Mouse (Mus musculus) embryonic facial prominence, embryonic 10.5 days (tissue): ENCODE measurements around the gene Mrpl47. TPM values are rescaled to one million over a fixed set of nuclear protein-coding genes. Genes with fewer than 3 reads are reported as not detected.
"Not testable (repeated sequence)": the region's sequence is repeated elsewhere in the genome, so short reads cannot be mapped to it uniquely, and the experiment has no call there.

Source experiments
- DNase-seq: peaks from one replicate; pipeline ENCODE4 v3.0.0-alpha.2; 2017; ENCODE audit warnings: low spot score
- H3K27ac ChIP-seq: fragments of 300-500 bp; sonication (generic); replicated peaks from 2 replicates; pipeline ENCODE4 v1.5.1; 2016; ENCODE audit warnings: mild to moderate bottlenecking
- H3K27me3 ChIP-seq: fragments of 300-500 bp; sonication (generic); replicated peaks from 2 replicates; pipeline ENCODE4 v1.6.1; 2016; ENCODE audit warnings: low read depth, mild to moderate bottlenecking; ENCODE audit not compliant: poor library complexity, severe bottlenecking
- H3K36me3 ChIP-seq: fragments of 300-500 bp; sonication (generic); replicated peaks from 2 replicates; pipeline ENCODE4 v1.6.1; 2016; ENCODE audit warnings: mild to moderate bottlenecking, moderate library complexity
- H3K4me1 ChIP-seq: fragments of 300-500 bp; sonication (generic); 2 replicates; pipeline ENCODE4 v1.6.1; 2016
- H3K4me3 ChIP-seq: fragments of 300-500 bp; sonication (generic); 2 replicates; pipeline ENCODE4 v1.5.1; 2016; ENCODE audit warnings: mild to moderate bottlenecking, moderate library complexity
- H3K9me3 ChIP-seq: fragments of 300-500 bp; sonication (generic); 2 replicates; pipeline ENCODE4 v1.6.1; 2016; ENCODE audit warnings: mild to moderate bottlenecking
- WGBS: fragments of 180-500 bp; shearing (Covaris S2); methylation state at CpG from one replicate; pipeline ENCODE4 v1.1.7; 2016; 5-methylcytosine and 5-hydroxymethylcytosine counted together
- polyA plus RNA-seq: library from polyadenylated mRNA; unstranded; fragments of >200 nt; fragmentation: Nextera tagmentation; extraction: Ambion mirVana; gene quantifications from 2 replicates; pipeline ENCODE4 v1.2.1, GENCODE M21; 2016

The Mrpl47 gene
- 36.7 and 37.7 TPM in 2 replicates for polyA plus RNA-seq

GRCm38 (mm10) chr3:32737172-32737655 is at the start of gene Mrpl47:
Gene Mrpl47 (minus strand): TSS chr3:32737605.
- DNase-seq = no peak
- Histone ChIP-seq H3K4me3 (peak within 1 kb of the TSS; percentile 95), H3K4me1 (peaks cover 20% of the 10 kb centered on the region), H3K36me3 (peaks cover 48% of the 10 kb centered on the region), H3K27me3 (no peaks in the 10 kb centered on the region), H3K27ac (peak within 1 kb of the TSS; percentile 90), H3K9me3 (no peaks in the 10 kb centered on the region)
- WGBS = under 1% methylated on average over 31 of the region's 31 CpGs

GRCm38 (mm10) chr3:32770781-32771180 is 33.4 kb upstream of the Mrpl47 start:
- DNase-seq = no peak
- Histone ChIP-seq H3K9me3 (no peaks in the 10 kb centered on the region), H3K4me3 (no peak overlapping the region), H3K27me3 (no peaks in the 10 kb centered on the region), H3K27ac (no peak overlapping the region), H3K36me3 (no peaks in the 10 kb centered on the region), H3K4me1 (no peaks in the 10 kb centered on the region)
- 86% methylated on average over 2 of the region's 2 CpGs for WGBS

GRCm38 (mm10) chr3:32763902-32764301 is 26.5 kb upstream of the Mrpl47 start:
- H3K4me3 ChIP-seq = no peak overlapping the region
- no peaks in the 10 kb centered on the region for H3K9me3 ChIP-seq
- no peak for DNase-seq
- no peaks in the 10 kb centered on the region for H3K4me1 ChIP-seq
- no peaks in the 10 kb centered on the region for H3K27me3 ChIP-seq
- no peak overlapping the region for H3K27ac ChIP-seq
- 54% methylated on average over 7 of the region's 7 CpGs for WGBS
- no peaks in the 10 kb centered on the region for H3K36me3 ChIP-seq

GRCm38 (mm10) chr3:32762962-32763361 is 25.6 kb upstream of the Mrpl47 start:
- no peaks in the 10 kb centered on the region for H3K4me1 ChIP-seq
- H3K27me3 ChIP-seq = no peaks in the 10 kb centered on the region
- no peak overlapping the region for H3K4me3 ChIP-seq
- no peak overlapping the region for H3K27ac ChIP-seq
- 59% methylated on average over 8 of the region's 8 CpGs for WGBS
- no peak for DNase-seq
- 0 out of 2 replicates have a peak, but pooled peaks cover under 1% of the 10 kb centered on the region for H3K36me3 ChIP-seq
- no peaks in the 10 kb centered on the region for H3K9me3 ChIP-seq

GRCm38 (mm10) chr3:32759212-32759611 is 21.8 kb upstream of the Mrpl47 start:
- Histone ChIP-seq H3K4me3 (no peak overlapping the region), H3K4me1 (no peaks in the 10 kb centered on the region), H3K36me3 (peaks cover 15% of the 10 kb centered on the region), H3K27ac (no peak overlapping the region), H3K27me3 (no peaks in the 10 kb centered on the region), H3K9me3 (no peaks in the 10 kb centered on the region)
- WGBS = 63% methylated on average over 5 of the region's 5 CpGs
- no peak for DNase-seq

GRCm38 (mm10) chr3:32754384-32754915 is 17.0 kb upstream of the Mrpl47 start:
- 94% methylated on average over 3 of the region's 3 CpGs for WGBS
- peaks cover 62% of the 10 kb centered on the region for H3K36me3 ChIP-seq
- H3K4me1 ChIP-seq = no peaks in the 10 kb centered on the region

GRCm38 (mm10) chr3:32749820-32750579 is 12.6 kb upstream of the Mrpl47 start:
- H3K27me3 ChIP-seq = no peaks in the 10 kb centered on the region
- DNase-seq = no peak
- WGBS = 89% methylated on average over 4 of the region's 4 CpGs
- no peaks in the 10 kb centered on the region for H3K4me1 ChIP-seq
- 0 out of 2 replicates have a peak, but pooled peaks cover 3% of the 10 kb centered on the region for H3K9me3 ChIP-seq
- peaks cover 97% of the 10 kb centered on the region for H3K36me3 ChIP-seq
- H3K27ac ChIP-seq = no peak overlapping the region
- no peak overlapping the region for H3K4me3 ChIP-seq

More at GRCm38 (mm10) chr3:32754384-32754915, 17.0 kb upstream of the Mrpl47 start:
- no peak overlapping the region for H3K4me3 ChIP-seq
- H3K27ac ChIP-seq = no peak overlapping the region
- DNase-seq = no peak
- H3K9me3 ChIP-seq = no peaks in the 10 kb centered on the region
- no peaks in the 10 kb centered on the region for H3K27me3 ChIP-seq

GRCm38 (mm10) chr3:32748384-32748783 is 11.0 kb upstream of the Mrpl47 start:
- WGBS = 95% methylated on average over 9 of the region's 9 CpGs
- no peak for DNase-seq
- H3K36me3 ChIP-seq = peaks cover 99% of the 10 kb centered on the region

GRCm38 (mm10) chr3:32745426-32745825 is 8.0 kb upstream of the Mrpl47 start:
- H3K27me3 ChIP-seq, H3K4me1 ChIP-seq, H3K9me3 ChIP-seq, H3K4me3 ChIP-seq, H3K27ac ChIP-seq, DNase-seq: not testable (repeated sequence)
- H3K36me3 ChIP-seq = peaks cover 97% of the 10 kb centered on the region

More at GRCm38 (mm10) chr3:32748384-32748783, 11.0 kb upstream of the Mrpl47 start:
- 0 out of 2 replicates have a peak, but pooled peaks cover 3% of the 10 kb centered on the region for H3K9me3 ChIP-seq
- no peak overlapping the region for H3K27ac ChIP-seq
- H3K27me3 ChIP-seq = no peaks in the 10 kb centered on the region
- H3K4me3 ChIP-seq = no peak overlapping the region
- no peaks in the 10 kb centered on the region for H3K4me1 ChIP-seq

GRCm38 (mm10) chr3:32745001-32745400 is 7.6 kb upstream of the Mrpl47 start:
- Histone ChIP-seq H3K9me3 (0 out of 2 replicates have a peak, but pooled peaks cover 3% of the 10 kb centered on the region), H3K4me3 (no peak overlapping the region), H3K27me3 (no peaks in the 10 kb centered on the region), H3K27ac (no peak overlapping the region), H3K4me1 (no peaks in the 10 kb centered on the region), H3K36me3 (peaks cover 93% of the 10 kb centered on the region)
- DNase-seq = no peak
- WGBS = 93% methylated on average over 6 of the region's 6 CpGs

GRCm38 (mm10) chr3:32742276-32742780 is 4.9 kb upstream of the Mrpl47 start:
- WGBS = 81% methylated on average over 2 of the region's 2 CpGs
- Histone ChIP-seq H3K4me1 (peaks cover 11% of the 10 kb centered on the region), H3K27ac (no peak overlapping the region), H3K9me3 (0 out of 2 replicates have a peak, but pooled peaks cover 3% of the 10 kb centered on the region), H3K27me3 (no peaks in the 10 kb centered on the region), H3K36me3 (peaks cover 81% of the 10 kb centered on the region), H3K4me3 (no peak overlapping the region)
- DNase-seq = no peak

- DNase-seq = no peak
- Histone ChIP-seq H3K4me3 (peak overlapping the region; percentile 95; the same call in 1 of the 2 replicates), H3K27ac (no peak overlapping the region), H3K36me3 (peaks cover 49% of the 10 kb centered on the region), H3K27me3 (no peaks in the 10 kb centered on the region), H3K4me1 (peaks cover 20% of the 10 kb centered on the region), H3K9me3 (no peaks in the 10 kb centered on the region)
- WGBS = 92% methylated on average over 5 of the region's 5 CpGs
Observed at GRCm38 (mm10) chr3:32738549-32738948, 1.1 kb upstream of the Mrpl47 start.
